Mouse (Mus musculus): ENCODE measurements at regions not wholly inside any gene's neighbourhood (a gene's known extent, or its start where the extent isn't known, plus 50 kb on each side); places are given as distances from the start of the nearest gene placed in this dataset.

DNA sequence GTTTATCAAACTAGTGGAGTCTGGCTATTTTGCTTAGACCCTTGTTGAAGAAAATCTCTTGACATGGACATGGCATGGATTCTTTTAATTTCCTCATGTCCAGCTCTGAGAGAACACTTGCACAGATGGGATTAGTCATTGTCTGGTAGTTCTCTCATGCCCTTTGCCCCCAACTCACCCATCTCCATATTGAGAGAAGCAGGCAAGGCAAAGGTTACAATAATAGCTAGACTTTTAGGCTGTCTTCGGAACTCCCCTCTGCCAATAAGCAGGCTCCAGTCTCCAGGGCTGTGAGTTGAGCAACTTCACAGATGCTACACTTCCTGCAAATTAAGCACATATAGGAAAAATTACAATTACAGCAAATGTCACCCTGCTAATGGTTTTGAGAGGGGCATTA lies 558.0 kb upstream of the Alcam start:
- DNase-seq (ENCODE audit: low spot score in 2 of 2) = no peak

DNA sequence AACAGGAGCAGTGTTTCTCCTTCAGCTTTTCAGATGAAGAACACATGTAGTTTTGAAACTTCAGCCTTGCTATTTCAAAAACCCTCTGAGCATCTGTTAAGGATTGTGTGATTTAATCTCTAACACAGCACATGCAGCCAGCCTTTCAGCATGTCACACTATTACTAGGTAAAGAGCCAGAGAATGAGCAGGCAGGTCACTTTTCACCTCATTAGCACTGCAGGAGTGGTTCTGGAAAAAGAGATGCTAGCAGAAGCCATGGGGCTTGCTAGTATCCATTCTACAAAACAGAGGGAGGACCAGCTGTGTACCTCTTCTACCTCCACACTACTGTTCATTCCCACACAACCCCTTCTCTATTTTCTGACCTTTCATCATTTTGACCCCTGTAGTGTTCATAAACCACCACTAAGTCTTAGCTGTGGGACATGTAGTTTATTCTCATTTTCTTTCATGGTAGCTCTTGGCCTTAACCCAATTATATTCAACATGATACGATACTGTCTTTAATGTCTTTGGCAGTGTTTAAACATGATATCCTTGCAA lies 535.1 kb upstream of the Alcam start:
- DNase-seq (ENCODE audit: low spot score in 2 of 2) = no peak

GRCm38 (mm10) chr16:52984336-52984735 lies 530.5 kb upstream of the Alcam start:
- DNase-seq (ENCODE audit: low spot score in 2 of 2) = no peak

- no peak for DNase-seq (ENCODE audit: low spot score in 2 of 2)
These were observed 527.1 kb upstream of the Alcam start for GRCm38 (mm10) chr16:52980995-52981394.

DNA sequence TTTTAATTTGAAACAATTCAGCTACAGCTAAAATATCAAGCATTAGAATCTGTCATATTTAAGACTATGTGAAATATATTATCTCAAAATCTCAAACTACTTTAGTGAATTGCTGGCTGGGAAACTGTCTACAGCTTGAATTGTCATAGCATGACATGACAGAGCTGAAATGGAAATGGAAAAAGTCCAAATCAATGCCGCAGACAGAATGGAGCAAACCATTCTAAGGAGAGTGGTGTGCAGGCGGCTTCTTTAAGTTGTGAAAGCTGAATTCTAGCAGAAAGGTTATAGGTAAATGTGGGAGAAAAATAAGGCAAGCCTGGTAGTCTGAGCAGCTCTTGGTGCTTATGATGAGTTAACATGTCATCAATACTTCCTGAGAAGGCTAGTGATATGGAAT lies 518.9 kb upstream of the Alcam start:
- no peak for DNase-seq (ENCODE audit: low spot score in 2 of 2)

DNA sequence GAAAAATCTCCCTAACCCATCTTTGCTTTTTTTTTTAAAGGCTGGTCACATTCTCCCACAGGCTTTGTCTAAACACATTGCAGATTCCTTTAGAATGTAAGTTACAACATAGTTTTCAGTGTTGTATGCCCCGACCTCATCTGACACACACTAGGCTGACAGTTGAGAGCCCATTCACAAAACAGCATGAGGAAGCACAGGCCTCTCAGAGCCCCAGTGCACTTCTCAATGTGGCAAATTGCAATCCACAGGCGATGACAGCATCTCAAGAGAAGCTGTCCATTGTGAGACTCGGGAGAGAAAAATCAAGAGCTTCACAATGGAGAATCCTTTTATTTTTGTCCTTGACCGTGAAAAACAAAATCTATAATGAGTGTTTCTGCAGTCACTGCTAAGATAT lies 493.8 kb upstream of the Alcam start:
- no peak for DNase-seq (ENCODE audit: low spot score in 2 of 2)

DNA sequence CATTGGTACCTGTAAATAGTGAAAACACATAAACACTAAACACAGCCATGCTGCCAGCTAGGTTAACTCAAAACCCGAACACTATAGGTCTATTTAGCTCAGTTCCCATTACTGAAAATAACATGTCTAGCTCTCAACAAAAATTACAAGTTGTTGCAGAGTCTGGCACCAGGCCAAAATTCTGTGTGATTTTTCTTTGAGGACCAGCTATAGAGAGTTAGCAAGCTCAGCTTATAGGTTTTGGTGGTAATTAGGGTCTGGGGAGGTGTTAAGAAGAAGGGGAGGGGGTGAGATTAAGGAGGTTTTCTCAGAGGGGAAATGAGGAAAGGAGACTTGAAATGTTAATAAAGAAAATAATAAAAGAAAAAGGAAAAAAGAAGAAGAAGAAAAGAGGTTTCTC lies 480.9 kb upstream of the Alcam start:
- DNase-seq (ENCODE audit: low spot score in 2 of 2) = no peak

- no peak for DNase-seq (ENCODE audit: low spot score in 2 of 2)
These were observed 478.1 kb upstream of the Alcam start for GRCm38 (mm10) chr16:52931978-52932377.

DNA sequence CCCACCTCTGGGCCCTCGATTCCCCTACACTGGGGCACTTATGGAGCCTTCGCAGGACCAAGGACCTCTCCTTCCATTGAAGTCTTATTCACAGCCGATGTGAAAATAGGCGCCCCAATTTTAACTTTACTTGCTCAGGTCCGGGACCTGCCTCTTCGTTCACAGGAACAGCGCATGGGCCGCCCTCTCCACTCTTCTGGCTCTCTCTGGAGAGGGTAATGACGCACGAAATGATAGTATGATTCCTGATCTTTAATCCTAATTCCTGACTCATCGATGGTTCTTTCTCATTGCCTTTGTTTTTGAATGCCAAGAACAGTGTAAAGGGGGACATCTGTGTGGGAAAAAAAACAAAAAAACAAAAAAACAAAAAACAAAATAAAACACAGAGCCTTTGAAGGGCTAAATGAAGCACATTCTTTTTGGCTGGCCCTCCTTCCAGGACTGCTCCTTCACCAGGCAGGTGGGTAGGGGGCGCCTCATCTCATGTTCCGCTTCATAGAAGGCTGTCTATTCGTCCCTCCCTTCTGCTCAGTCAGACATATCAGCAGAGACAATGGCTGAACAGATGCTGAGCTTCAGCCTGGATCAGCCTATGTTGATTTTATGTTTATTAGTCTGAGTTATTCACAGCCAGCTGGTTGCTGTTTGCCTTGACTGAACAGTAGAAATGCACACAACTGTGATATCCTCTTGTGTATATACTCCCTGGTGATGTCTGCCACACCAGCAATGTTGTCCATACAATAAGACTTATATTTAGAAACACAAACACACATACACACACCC lies 438.8 kb upstream of the Alcam start:
- DNase-seq (ENCODE audit: low spot score in 2 of 2) = no peak

DNA sequence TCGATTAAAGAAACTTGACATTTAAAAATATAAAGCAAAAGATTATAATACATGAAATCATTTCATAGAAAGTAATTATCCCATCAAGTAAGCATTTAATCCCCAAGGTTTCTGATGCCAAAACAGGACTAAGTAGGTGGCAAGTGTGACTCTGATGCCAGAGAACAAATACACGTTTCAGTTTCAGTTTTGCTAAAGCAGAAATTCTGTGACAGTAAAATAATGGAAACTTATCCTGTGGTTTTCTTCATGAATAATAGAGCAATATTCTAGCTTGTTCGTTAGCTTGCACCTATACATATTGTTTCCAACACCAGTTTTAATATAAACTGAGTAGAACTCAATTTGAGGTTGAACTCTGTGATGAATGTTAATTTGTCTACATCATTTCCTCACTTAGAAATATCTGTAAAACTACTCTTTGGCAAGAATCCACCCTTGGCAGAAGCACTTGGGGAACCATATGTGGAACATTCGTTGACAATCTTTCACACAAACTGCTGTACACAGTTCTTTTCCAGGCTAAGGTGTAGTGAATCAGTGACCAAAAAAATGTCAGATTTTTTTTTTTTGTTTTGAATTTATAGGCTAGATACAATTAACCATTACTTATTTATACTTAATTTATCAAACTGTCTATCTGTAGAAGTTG lies 425.7 kb upstream of the Alcam start:
- DNase-seq (ENCODE audit: low spot score in 2 of 2) = no peak

DNA sequence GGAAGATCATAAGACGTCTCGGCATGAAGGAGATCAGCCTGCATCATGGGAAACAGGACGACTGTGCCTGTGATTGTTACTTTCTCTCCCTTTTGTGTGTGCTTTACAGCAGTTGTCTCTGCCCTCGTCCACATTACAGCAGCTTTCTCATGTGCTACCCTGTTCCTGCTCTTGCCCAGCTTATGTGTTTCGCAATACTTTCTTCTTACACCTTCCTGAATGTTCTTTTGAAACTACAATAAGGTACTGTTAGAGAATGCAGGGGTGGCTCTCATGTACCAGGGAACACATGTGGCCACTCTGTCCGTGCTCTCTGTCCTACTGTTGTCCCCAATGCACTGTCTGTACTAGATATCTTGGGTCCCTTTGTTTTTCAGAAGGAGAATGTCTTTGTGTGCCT lies 414.0 kb upstream of the Alcam start:
- no peak for DNase-seq (ENCODE audit: low spot score in 2 of 2)

DNA sequence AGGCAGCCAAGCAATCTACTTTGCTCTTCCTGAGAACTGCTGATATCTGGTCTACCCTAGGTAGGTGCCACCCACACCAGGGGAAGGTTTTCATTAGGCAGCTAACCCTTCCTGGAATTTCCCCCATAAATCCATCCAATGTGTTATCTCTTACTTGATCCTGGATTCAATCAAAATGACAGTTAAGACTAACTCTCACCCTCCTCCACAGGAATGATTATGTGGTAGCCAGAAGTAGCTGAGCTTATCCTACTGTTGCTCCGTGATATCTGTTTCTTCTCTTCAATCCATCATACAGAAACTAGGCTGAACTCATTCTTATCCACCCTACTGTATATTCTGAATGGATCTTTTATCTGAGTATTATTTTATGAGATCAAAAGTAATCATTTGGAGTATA lies 409.7 kb upstream of the Alcam start:
- DNase-seq (ENCODE audit: low spot score in 2 of 2) = no peak

DNA sequence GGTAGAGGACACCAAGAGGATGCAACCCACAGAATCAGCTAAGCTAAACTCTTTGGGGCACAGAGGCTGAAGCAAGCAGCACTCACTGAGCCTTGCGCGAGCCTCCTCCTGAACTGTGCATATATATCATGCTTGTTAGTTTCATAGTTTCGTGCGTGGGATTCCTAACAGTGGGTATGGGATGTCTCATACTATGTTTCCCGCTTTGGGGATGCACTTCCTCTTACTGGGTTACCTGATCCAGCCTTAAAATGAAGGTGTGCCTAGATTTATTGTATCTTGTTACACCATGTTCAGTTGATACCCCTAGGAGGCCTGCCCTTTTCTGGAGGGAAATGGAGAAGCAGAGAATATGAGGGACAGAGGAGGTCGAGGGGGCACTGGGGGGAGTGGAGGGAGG lies 407.4 kb upstream of the Alcam start:
- no peak for DNase-seq (ENCODE audit: low spot score in 2 of 2)

GRCm38 (mm10) chr16:52858441-52859209 lies 404.8 kb upstream of the Alcam start:
- no peak for DNase-seq (ENCODE audit: low spot score in 2 of 2)

DNA sequence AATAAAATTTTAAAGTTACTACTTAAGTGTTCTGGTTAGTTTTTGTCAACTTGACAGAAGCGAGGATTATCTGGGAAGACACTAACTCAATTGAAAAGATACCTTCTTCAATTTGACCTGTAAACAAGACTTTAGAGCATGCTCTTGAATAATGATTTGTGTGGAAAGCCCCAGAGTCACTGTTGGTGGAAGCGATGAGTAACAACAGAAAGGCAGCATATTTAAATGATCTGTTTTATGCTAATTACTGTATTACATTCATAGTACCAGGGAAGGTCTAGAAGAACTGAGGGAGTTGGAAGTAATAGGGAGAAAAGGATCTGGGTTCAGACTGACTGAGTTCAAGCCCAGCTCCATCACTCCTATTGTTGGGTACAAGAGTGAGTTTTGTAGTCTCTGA lies 397.3 kb upstream of the Alcam start:
- no peak for DNase-seq (ENCODE audit: low spot score in 2 of 2)

- no peak for DNase-seq (ENCODE audit: low spot score in 2 of 2)
These were observed 365.1 kb upstream of the Alcam start for GRCm38 (mm10) chr16:52818976-52819375.

DNA sequence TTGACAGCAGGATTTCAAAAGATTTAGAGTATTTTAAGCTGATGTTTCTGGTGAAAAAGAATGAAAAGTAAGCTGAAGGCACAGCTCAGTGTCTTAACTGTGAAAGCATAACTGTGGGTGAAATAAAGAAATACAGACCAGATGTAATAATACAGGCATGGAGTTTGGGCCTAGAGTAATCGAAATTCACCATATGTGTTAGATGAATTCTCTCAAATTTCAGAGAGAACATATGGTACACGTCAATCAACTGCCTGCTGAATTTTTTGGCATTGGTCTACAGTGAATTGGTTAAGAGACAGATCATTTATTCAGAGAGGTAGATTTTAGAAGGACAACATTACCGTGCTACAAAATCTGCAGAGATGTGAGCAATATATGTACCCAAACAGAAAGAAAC lies 357.3 kb upstream of the Alcam start:
- no peak for DNase-seq (ENCODE audit: low spot score in 2 of 2)

DNA sequence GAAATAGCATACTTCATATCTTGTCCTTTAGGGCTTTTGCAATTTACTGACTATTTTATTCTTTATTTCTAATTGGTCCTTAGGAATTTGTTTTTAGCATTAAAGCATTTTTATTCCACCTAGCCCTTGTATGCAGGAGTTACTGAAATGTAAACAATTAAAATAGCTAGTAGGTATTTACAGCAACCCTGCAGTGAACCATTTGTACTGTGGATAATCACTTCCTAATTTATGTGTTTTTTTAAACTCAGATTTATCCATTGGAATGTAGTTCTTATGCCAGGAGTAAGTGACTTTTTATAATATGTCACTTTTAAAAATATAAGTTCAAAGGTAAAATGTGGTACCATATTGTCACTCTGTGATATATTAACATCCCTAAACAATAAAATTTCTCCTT lies 350.5 kb upstream of the Alcam start:
- DNase-seq (ENCODE audit: low spot score in 2 of 2) = no peak

DNA sequence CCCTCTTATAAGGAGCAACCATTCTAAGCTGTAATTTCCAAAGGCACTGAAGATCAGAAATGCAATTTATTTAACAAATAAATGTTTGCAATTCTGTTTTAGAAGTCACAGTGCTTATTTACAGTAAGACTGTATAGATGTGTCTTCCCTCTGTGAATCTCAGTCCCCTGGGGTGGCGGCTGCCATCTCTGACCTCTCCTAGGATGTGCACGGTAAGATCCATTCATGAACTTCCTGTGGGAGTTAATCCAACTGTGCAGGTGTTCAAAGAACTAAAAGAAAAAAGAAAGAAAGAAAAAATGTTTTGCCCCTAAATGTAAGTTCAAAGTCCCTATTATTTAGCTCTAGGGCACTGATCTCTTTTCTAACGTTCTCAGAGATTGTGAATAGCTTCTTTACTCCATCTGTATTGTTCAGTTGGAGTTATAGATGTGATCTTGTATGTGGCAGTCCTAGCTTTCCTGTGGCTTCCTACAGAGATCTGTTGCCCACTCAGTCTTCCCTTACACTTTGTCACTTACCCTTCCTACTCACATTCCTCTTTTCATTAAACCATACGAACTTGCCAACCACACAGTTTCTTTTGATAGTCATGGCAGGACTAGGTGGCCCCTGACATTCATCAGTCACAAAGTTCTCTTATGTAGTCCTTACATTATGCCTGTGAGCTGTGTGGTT lies 346.0 kb upstream of the Alcam start:
- DNase-seq (ENCODE audit: low spot score in 2 of 2) = no peak

- no peak for DNase-seq (ENCODE audit: low spot score in 2 of 2)
These were observed 341.3 kb upstream of the Alcam start for GRCm38 (mm10) chr16:52795184-52795583.

DNA sequence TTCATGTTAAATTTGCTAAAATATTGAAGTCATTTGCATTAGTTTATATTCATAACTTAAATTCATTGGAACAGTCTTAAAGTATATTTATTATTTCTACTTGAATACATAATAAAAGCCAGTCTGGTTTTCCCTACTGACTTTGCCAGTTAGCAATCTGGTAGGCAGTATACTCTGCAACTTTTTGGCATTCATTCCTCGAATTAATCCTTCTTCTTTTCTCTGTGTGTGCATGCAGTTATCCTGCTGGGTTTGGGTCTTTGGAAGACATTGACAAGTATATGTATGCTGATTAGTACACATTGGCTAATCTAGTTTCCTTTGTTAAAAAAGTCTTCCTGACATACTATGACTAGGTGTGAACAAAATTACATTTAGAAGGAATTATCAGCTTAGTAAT lies 336.1 kb upstream of the Alcam start:
- no peak for DNase-seq (ENCODE audit: low spot score in 2 of 2)

DNA sequence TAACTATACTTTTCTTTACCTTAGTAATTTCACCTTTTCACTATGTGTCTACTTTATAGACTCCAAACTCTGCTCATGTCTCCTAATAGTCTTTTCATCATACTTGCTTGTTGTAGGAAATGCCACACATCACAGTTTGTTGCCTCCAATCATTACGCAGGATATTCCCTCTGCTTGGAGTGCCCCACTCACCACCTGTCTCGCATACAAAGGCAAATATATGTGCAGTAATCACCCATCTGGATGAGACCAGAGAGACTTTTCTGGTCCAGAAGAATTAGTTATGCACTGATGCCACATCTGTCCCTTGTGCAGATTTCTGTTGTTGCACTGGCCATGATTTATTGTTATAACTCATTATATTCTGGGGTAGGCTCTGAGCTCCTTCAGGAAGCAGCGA lies 293.9 kb upstream of the Alcam start:
- DNase-seq (ENCODE audit: low spot score in 2 of 2) = no peak
